Mouse (Mus musculus) E14TG2a.4 (cell line): ENCODE measurements around the gene Gm49711.

Source experiments
- H3K27me3 ChIP-seq: 2 replicates; pipeline ENCODE4 v1.6.1; 2014; ENCODE audit warnings: low read length, control low read depth; ENCODE audit not compliant: insufficient read depth
- H3K36me3 ChIP-seq: 2 replicates; pipeline ENCODE4 v1.6.1; 2014; ENCODE audit warnings: low read length, control low read depth; ENCODE audit not compliant: insufficient read depth
- H3K4me1 ChIP-seq: replicated peaks from 2 replicates; pipeline ENCODE4 v1.6.1; 2014; ENCODE audit warnings: low read depth, low read length, control low read depth
- H3K4me3 ChIP-seq: replicated peaks from 2 replicates; pipeline ENCODE4 v1.5.1; 2014; ENCODE audit warnings: mild to moderate bottlenecking, low read length
- H3K9me3 ChIP-seq: 2 replicates; pipeline ENCODE4 v1.6.1; 2014; ENCODE audit warnings: low read length, control low read depth
- CTCF ChIP-seq: conservative IDR thresholded peaks from 2 replicates; pipeline ENCODE4 v1.5.1; 2014; ENCODE audit warnings: low read length
- NANOG ChIP-seq: IDR thresholded peaks from 2 replicates; pipeline ENCODE4 v1.6.1; 2014; ENCODE audit warnings: borderline replicate concordance, low read length, mixed read lengths
- POU5F1 ChIP-seq: IDR thresholded peaks from 2 replicates; pipeline ENCODE4 v1.6.1; 2014; ENCODE audit warnings: low read length, borderline replicate concordance

Gm49711 gene

GRCm38 (mm10) chr16:92127666-92128065 is 69.5 kb downstream of the Gm49711 start:
- Histone ChIP-seq H3K27me3 (0 out of 2 replicates have a peak, but pooled peaks cover 3% of the 10 kb centered on the region), H3K9me3 (no peaks in the 10 kb centered on the region), H3K36me3 (no peaks in the 10 kb centered on the region), H3K4me3 (no peak overlapping the region), H3K4me1 (peaks cover 19% of the 10 kb centered on the region)
- TF ChIP-seq CTCF (no peak), NANOG (no peak), POU5F1 (no peak)

GRCm38 (mm10) chr16:92129843-92130242 is 71.7 kb downstream of the Gm49711 start:
- Histone ChIP-seq H3K9me3 (no peaks in the 10 kb centered on the region), H3K4me3 (no peak overlapping the region), H3K27me3 (0 out of 2 replicates have a peak, but pooled peaks cover 4% of the 10 kb centered on the region), H3K36me3 (no peaks in the 10 kb centered on the region), H3K4me1 (peaks cover 19% of the 10 kb centered on the region)
- TF ChIP-seq POU5F1, result no peak
- no peak for TF ChIP-seq CTCF
- TF ChIP-seq NANOG, result no peak

- no peak overlapping the region for H3K4me3 ChIP-seq
- TF ChIP-seq CTCF, result no peak
- TF ChIP-seq NANOG, result no peak
- no peak for TF ChIP-seq POU5F1
- H3K27me3 ChIP-seq, result 0 out of 2 replicates have a peak, but pooled peaks cover 4% of the 10 kb centered on the region
- no peaks in the 10 kb centered on the region for H3K9me3 ChIP-seq
- H3K4me1 ChIP-seq, result peaks cover 10% of the 10 kb centered on the region
- no peaks in the 10 kb centered on the region for H3K36me3 ChIP-seq
These were observed 74.4 kb downstream of the Gm49711 start for GRCm38 (mm10) chr16:92132511-92132910.

- H3K36me3 ChIP-seq, result no peaks in the 10 kb centered on the region
- no peak for TF ChIP-seq NANOG
- no peak for TF ChIP-seq CTCF
- no peak for TF ChIP-seq POU5F1
- H3K4me1 ChIP-seq, result peaks cover 9% of the 10 kb centered on the region
- H3K9me3 ChIP-seq, result no peaks in the 10 kb centered on the region
- no peak overlapping the region for H3K4me3 ChIP-seq
- 0 out of 2 replicates have a peak, but pooled peaks cover 4% of the 10 kb centered on the region for H3K27me3 ChIP-seq
These were observed 76.1 kb downstream of the Gm49711 start for GRCm38 (mm10) chr16:92134148-92134764.

- peaks cover 19% of the 10 kb centered on the region for H3K4me1 ChIP-seq
These were observed 78.2 kb downstream of the Gm49711 start for GRCm38 (mm10) chr16:92136275-92136674.

GRCm38 (mm10) chr16:92139386-92140261 is 81.5 kb downstream of the Gm49711 start:
- Histone ChIP-seq H3K27me3 (no peaks in the 10 kb centered on the region; the same call in 1 of the 2 replicates), H3K36me3 (no peaks in the 10 kb centered on the region), H3K4me3 (no peak overlapping the region), H3K4me1 (peaks cover 11% of the 10 kb centered on the region), H3K9me3 (no peaks in the 10 kb centered on the region)
- TF ChIP-seq NANOG (no peak), CTCF (no peak), POU5F1 (no peak)

More at GRCm38 (mm10) chr16:92136275-92136674, 78.2 kb downstream of the Gm49711 start:
- H3K9me3 ChIP-seq, result no peaks in the 10 kb centered on the region
- no peaks in the 10 kb centered on the region for H3K36me3 ChIP-seq
- H3K4me3 ChIP-seq, result no peak overlapping the region
- 0 out of 2 replicates have a peak, but pooled peaks cover 4% of the 10 kb centered on the region for H3K27me3 ChIP-seq
- TF ChIP-seq POU5F1, result no peak
- TF ChIP-seq CTCF, result peak; percentile 20

- peaks cover 11% of the 10 kb centered on the region for H3K4me1 ChIP-seq
These were observed 82.2 kb downstream of the Gm49711 start for GRCm38 (mm10) chr16:92140328-92140727.

GRCm38 (mm10) chr16:92141021-92141420 is 82.9 kb downstream of the Gm49711 start:
- H3K4me3 ChIP-seq, result no peak overlapping the region
- H3K9me3 ChIP-seq, result no peaks in the 10 kb centered on the region
- peaks cover 11% of the 10 kb centered on the region for H3K4me1 ChIP-seq
- TF ChIP-seq POU5F1 (no peak), NANOG (no peak), CTCF (no peak)
- H3K27me3 ChIP-seq, result no peaks in the 10 kb centered on the region; the same call in 1 of the 2 replicates
- H3K36me3 ChIP-seq, result no peaks in the 10 kb centered on the region

More at GRCm38 (mm10) chr16:92140328-92140727, 82.2 kb downstream of the Gm49711 start:
- Histone ChIP-seq H3K36me3 (no peaks in the 10 kb centered on the region), H3K4me3 (no peak overlapping the region), H3K9me3 (no peaks in the 10 kb centered on the region), H3K27me3 (no peaks in the 10 kb centered on the region; the same call in 1 of the 2 replicates)
- no peak for TF ChIP-seq NANOG
- TF ChIP-seq POU5F1, result no peak
- TF ChIP-seq CTCF, result no peak
